Mouse (Mus musculus): ENCODE results near the gene Cnih1.

GRCm38 (mm10) chr14:46806186-46806585 is 18.0 kb upstream of the Cnih1 start:
- TF ChIP-seq EP300 (IDR thresholded peaks at IDR 0.05; ENCODE audit: low read depth), result no peak
- TF ChIP-seq CTCF (IDR thresholded peaks at IDR 0.05; ENCODE audit: low read depth), result no peak

Measured in liver, postnatal 0 days (tissue).